Mouse (Mus musculus) c-Kit-positive CD71-positive TER-119-positive erythroid progenitor cells, embryonic 14.5 days (primary cell): ENCODE measurements around the gene Atg3.

Experiments
- DNase-seq: peaks from one replicate; pipeline ENCODE4 v3.0.0-alpha.2; 2013; ENCODE audit warnings: low spot score

The Atg3 gene

GRCm38 (mm10) chr16:45158522-45159388 is at the start of gene Atg3, which contains the start of gene Slc35a5:
Gene Atg3, plus strand, starts transcription at chr16:45158785.
Gene Slc35a5, minus strand, starts transcription at chr16:45158706.
- DNase-seq, result peak; percentile 89

- no peak for DNase-seq
Observed at GRCm38 (mm10) chr16:45110498-45110897, 48.1 kb upstream of the Atg3 start.

- no peak for DNase-seq
Observed at GRCm38 (mm10) chr16:45117200-45117599, 41.4 kb upstream of the Atg3 start.

- no peak for DNase-seq
Observed at GRCm38 (mm10) chr16:45118760-45119159, 39.8 kb upstream of the Atg3 start.

GRCm38 (mm10) chr16:45120844-45121425 is 37.6 kb upstream of the Atg3 start:
- no peak for DNase-seq

GRCm38 (mm10) chr16:45122571-45122970 is 36.0 kb upstream of the Atg3 start:
- DNase-seq, result no peak

- DNase-seq, result no peak
Observed at GRCm38 (mm10) chr16:45124230-45125203, 34.1 kb upstream of the Atg3 start.

GRCm38 (mm10) chr16:45127936-45128710 is 30.5 kb upstream of the Atg3 start:
- DNase-seq, result no peak

GRCm38 (mm10) chr16:45141711-45142110 is 16.9 kb upstream of the Atg3 start:
- DNase-seq, result no peak

- no peak for DNase-seq
Observed at GRCm38 (mm10) chr16:45142565-45142964, 16.0 kb upstream of the Atg3 start.

- DNase-seq, result no peak
Observed at GRCm38 (mm10) chr16:45145119-45145518, 13.5 kb upstream of the Atg3 start.

- DNase-seq, result no peak
Observed at GRCm38 (mm10) chr16:45148488-45149082, 10.0 kb upstream of the Atg3 start.

GRCm38 (mm10) chr16:45154741-45155250 is 3.8 kb upstream of the Atg3 start:
- no peak for DNase-seq

GRCm38 (mm10) chr16:45158136-45158521 is 456 bp upstream of the Atg3 start:
- peak; percentile 70 for DNase-seq

GRCm38 (mm10) chr16:45159389-45159716 is 768 bp downstream of the Atg3 start:
- DNase-seq, result peak; percentile 41

GRCm38 (mm10) chr16:45178552-45178951 is 20.0 kb downstream of the Atg3 start:
- no peak for DNase-seq

GRCm38 (mm10) chr16:45181824-45182223 is 23.2 kb downstream of the Atg3 start:
- no peak for DNase-seq

- DNase-seq, result peak; percentile 66
Observed at GRCm38 (mm10) chr16:45192613-45193012, 34.0 kb downstream of the Atg3 start.

- peak; percentile 47 for DNase-seq
Observed at GRCm38 (mm10) chr16:45196816-45197215, 38.2 kb downstream of the Atg3 start.

- DNase-seq, result no peak
Observed at GRCm38 (mm10) chr16:45201395-45201794, 42.8 kb downstream of the Atg3 start.

GRCm38 (mm10) chr16:45204438-45204837 is 45.9 kb downstream of the Atg3 start:
- no peak for DNase-seq
